Mouse (Mus musculus) MEL (cell line): ENCODE data around the gene Elovl1. TPM values are rescaled to one million over a fixed set of nuclear protein-coding genes. Genes with fewer than 3 reads are reported as not detected.

Experiments used
- DNase-seq: peaks from one replicate; pipeline ENCODE4 v3.0.0; 2011; ENCODE audit warnings: low read depth, low spot score
- H3K27ac ChIP-seq: 2 replicates; pipeline ENCODE4 v1.5.1; 2012; ENCODE audit warnings: low read depth, mild to moderate bottlenecking, control low read depth, low read length, moderate library complexity; ENCODE audit not compliant: control insufficient read depth
- H3K27me3 ChIP-seq, 2 experiments: fragments of 150-350 bp in 1 of 2; sonication (generic) in 1 of 2; 2 replicates each; pipeline ENCODE4 v1.6.1; 2012; ENCODE audit warnings: low read length in 2 of 2, mild to moderate bottlenecking in 2 of 2, improper control_type of control experiment in 1 of 2, moderate library complexity in 1 of 2; ENCODE audit not compliant: insufficient read depth in 2 of 2, control insufficient read depth in 1 of 2
- H3K36me3 ChIP-seq, 2 experiments: 2 replicates each; pipeline ENCODE4 v1.6.1; 2012 to 2014; ENCODE audit warnings: low read length in 2 of 2, improper control_type of control experiment in 1 of 2, inconsistent platforms in 1 of 2, mild to moderate bottlenecking in 1 of 2; ENCODE audit not compliant: insufficient read depth in 2 of 2, control insufficient read depth in 1 of 2
- H3K4me1 ChIP-seq, 2 experiments: fragments of 150-350 bp in 1 of 2; sonication (generic) in 1 of 2; 2 replicates each; pipeline ENCODE4 v1.6.1; 2012; ENCODE audit warnings: low read length in 2 of 2, improper control_type of control experiment in 1 of 2, mild to moderate bottlenecking in 1 of 2; ENCODE audit not compliant: insufficient read depth in 2 of 2, control insufficient read depth in 1 of 2
- H3K4me3 ChIP-seq, 2 experiments: fragments of 150-350 bp in 1 of 2; sonication (generic) in 1 of 2; 2 replicates each; pipeline ENCODE4 v1.5.1; 2012; ENCODE audit warnings: low read depth in 2 of 2, low read length in 2 of 2, mild to moderate bottlenecking in 2 of 2, moderate library complexity in 2 of 2, control low read depth in 1 of 2, improper control_type of control experiment in 1 of 2; ENCODE audit not compliant: control insufficient read depth in 1 of 2, insufficient read depth in 1 of 2
- H3K79me2 ChIP-seq: 2 replicates; pipeline ENCODE4 v1.6.1; 2012; ENCODE audit warnings: mild to moderate bottlenecking, low read length, moderate library complexity; ENCODE audit not compliant: control insufficient read depth, poor library complexity, insufficient read depth
- H3K9ac ChIP-seq: 2 replicates; pipeline ENCODE4 v1.6.1; 2012; ENCODE audit warnings: low read depth, mild to moderate bottlenecking, control low read depth, low read length, moderate library complexity; ENCODE audit not compliant: control insufficient read depth, poor library complexity, severe bottlenecking
- H3K9me3 ChIP-seq: fragments of 150-350 bp; sonication (generic); replicated peaks from 2 replicates; pipeline ENCODE4 v1.6.1; 2012; ENCODE audit warnings: mild to moderate bottlenecking, low read length, improper control_type of control experiment, moderate library complexity; ENCODE audit not compliant: insufficient read depth
- BHLHE40 ChIP-seq: IDR thresholded peaks from 2 replicates; pipeline ENCODE4 v1.6.1; 2012; ENCODE audit warnings: low read depth, mild to moderate bottlenecking, inconsistent platforms, low read length, improper control_type of control experiment, borderline replicate concordance
- CHD2 ChIP-seq: IDR thresholded peaks from 2 replicates; pipeline ENCODE4 v1.6.1; 2011; ENCODE audit warnings: low read length, improper control_type of control experiment
- CTCF ChIP-seq, 3 experiments: IDR thresholded peaks in 2 of 3; conservative IDR thresholded peaks in 1 of 3; 2 replicates each; pipeline ENCODE4 v1.5.1; 2011 to 2012; ENCODE audit warnings: low read length in 3 of 3, low read depth in 2 of 3, mild to moderate bottlenecking in 2 of 3, improper control_type of control experiment in 1 of 3, inconsistent platforms in 1 of 3, mixed read lengths in 1 of 3, moderate library complexity in 1 of 3; ENCODE audit not compliant: control insufficient read depth in 1 of 3, insufficient read depth in 1 of 3, poor library complexity in 1 of 3, severe bottlenecking in 1 of 3
- E2F4 ChIP-seq: IDR thresholded peaks from 2 replicates; pipeline ENCODE4 v1.6.1; 2011; ENCODE audit warnings: low read depth, low read length, improper control_type of control experiment, borderline replicate concordance
- ELF1 ChIP-seq: IDR thresholded peaks from 2 replicates; pipeline ENCODE4 v1.6.1; 2014; ENCODE audit warnings: low read depth, mild to moderate bottlenecking, inconsistent platforms, low read length, improper control_type of control experiment, moderate library complexity
- EP300 ChIP-seq, 2 experiments: IDR thresholded peaks; 2 replicates each; pipeline ENCODE4 v1.6.1; 2011; ENCODE audit warnings: improper control_type of control experiment in 2 of 2, low read length in 2 of 2, low read depth in 1 of 2, mild to moderate bottlenecking in 1 of 2
- ETS1 ChIP-seq: IDR thresholded peaks from 2 replicates; pipeline ENCODE4 v1.6.1; 2012; ENCODE audit warnings: low read depth, mild to moderate bottlenecking, inconsistent platforms, low read length, improper control_type of control experiment, moderate library complexity
- GABPA ChIP-seq: IDR thresholded peaks from 2 replicates; pipeline ENCODE4 v1.6.1; 2012; ENCODE audit warnings: low read depth, mild to moderate bottlenecking, inconsistent platforms, low read length, improper control_type of control experiment, moderate library complexity
- HCFC1 ChIP-seq: IDR thresholded peaks from 2 replicates; pipeline ENCODE4 v1.6.1; 2012; ENCODE audit warnings: low read depth, mild to moderate bottlenecking, inconsistent platforms, low read length, improper control_type of control experiment, moderate library complexity
- JUND ChIP-seq: IDR thresholded peaks from 2 replicates; pipeline ENCODE4 v1.6.1; 2011; ENCODE audit warnings: low read depth, mild to moderate bottlenecking, improper control_type of control experiment, low read length
- KAT2A ChIP-seq: conservative IDR thresholded peaks from 2 replicates; pipeline ENCODE4 v1.6.1; 2012; ENCODE audit warnings: low read depth, low read length, improper control_type of control experiment, inconsistent platforms
- MAZ ChIP-seq: IDR thresholded peaks from 2 replicates; pipeline ENCODE4 v1.6.1; 2012; ENCODE audit warnings: low read depth, mild to moderate bottlenecking, inconsistent platforms, low read length, improper control_type of control experiment
- MXI1 ChIP-seq: IDR thresholded peaks from 2 replicates; pipeline ENCODE4 v1.6.1; 2011; ENCODE audit warnings: mild to moderate bottlenecking, low read depth, low read length, improper control_type of control experiment
- MYB ChIP-seq: IDR thresholded peaks from 2 replicates; pipeline ENCODE4 v1.6.1; 2011; ENCODE audit warnings: mild to moderate bottlenecking, low read depth, low read length, improper control_type of control experiment
- MYC ChIP-seq: IDR thresholded peaks from 2 replicates; pipeline ENCODE4 v1.6.1; 2011; ENCODE audit warnings: low read depth, mild to moderate bottlenecking, low read length, improper control_type of control experiment, moderate library complexity
- NRF1 ChIP-seq: IDR thresholded peaks from 2 replicates; pipeline ENCODE4 v1.6.1; 2014; ENCODE audit warnings: low read depth, mild to moderate bottlenecking, inconsistent platforms, low read length, improper control_type of control experiment, moderate library complexity; ENCODE audit not compliant: poor library complexity, insufficient read depth, severe bottlenecking
- POLR2A ChIP-seq, 2 experiments: IDR thresholded peaks; 2 replicates each; pipeline ENCODE4 v1.6.1; 2011 to 2012; ENCODE audit warnings: low read length in 2 of 2, mild to moderate bottlenecking in 2 of 2, control low read depth in 1 of 2, improper control_type of control experiment in 1 of 2, low read depth in 1 of 2, moderate library complexity in 1 of 2; ENCODE audit not compliant: control insufficient read depth in 1 of 2, insufficient read depth in 1 of 2, poor library complexity in 1 of 2
- POLR2AphosphoS5 ChIP-seq: IDR thresholded peaks from 2 replicates; pipeline ENCODE4 v1.6.1; 2012; ENCODE audit warnings: low read depth, borderline replicate concordance, mild to moderate bottlenecking, inconsistent platforms, low read length, moderate library complexity, mixed read lengths
- RAD21 ChIP-seq: IDR thresholded peaks from 2 replicates; pipeline ENCODE4 v1.6.1; 2011; ENCODE audit warnings: mild to moderate bottlenecking, low read depth, low read length, improper control_type of control experiment
- SIN3A ChIP-seq: IDR thresholded peaks from 2 replicates; pipeline ENCODE4 v1.6.1; 2012; ENCODE audit warnings: low read length, improper control_type of control experiment, inconsistent platforms
- SMC3 ChIP-seq: IDR thresholded peaks from 2 replicates; pipeline ENCODE4 v1.6.1; 2011; ENCODE audit warnings: low read depth, low read length, improper control_type of control experiment
- TAL1 ChIP-seq: IDR thresholded peaks from 2 replicates; pipeline ENCODE4 v1.6.1; 2012; ENCODE audit warnings: mild to moderate bottlenecking, inconsistent platforms, low read length, moderate library complexity, mixed read lengths
- UBTF ChIP-seq: IDR thresholded peaks from 2 replicates; pipeline ENCODE4 v1.6.1; 2012; ENCODE audit warnings: low read depth, mild to moderate bottlenecking, inconsistent platforms, low read length, improper control_type of control experiment, moderate library complexity, borderline replicate concordance; ENCODE audit not compliant: insufficient read depth
- USF1 ChIP-seq: IDR thresholded peaks from 2 replicates; pipeline ENCODE4 v1.6.1; 2014; ENCODE audit warnings: low read depth, mild to moderate bottlenecking, inconsistent platforms, low read length, improper control_type of control experiment, moderate library complexity
- USF2 ChIP-seq, 2 experiments: IDR thresholded peaks; 2 replicates each; pipeline ENCODE4 v1.6.1; 2011 to 2012; ENCODE audit warnings: improper control_type of control experiment in 2 of 2, low read length in 2 of 2, borderline replicate concordance in 1 of 2, inconsistent platforms in 1 of 2, low read depth in 1 of 2, mild to moderate bottlenecking in 1 of 2; ENCODE audit not compliant: insufficient read depth in 1 of 2
- ZC3H11A ChIP-seq: IDR thresholded peaks from 2 replicates; pipeline ENCODE4 v1.6.1; 2012; ENCODE audit warnings: low read depth, mild to moderate bottlenecking, inconsistent platforms, low read length, improper control_type of control experiment
- ZMIZ1 ChIP-seq: IDR thresholded peaks from 2 replicates; pipeline ENCODE4 v1.6.1; 2012; ENCODE audit warnings: low read depth, mild to moderate bottlenecking, inconsistent platforms, low read length, improper control_type of control experiment, moderate library complexity
- ZNF384 ChIP-seq: IDR thresholded peaks from 2 replicates; pipeline ENCODE4 v1.6.1; 2012; ENCODE audit warnings: low read depth, mild to moderate bottlenecking, inconsistent platforms, low read length, improper control_type of control experiment
- polyA plus RNA-seq, 2 experiments: library from polyadenylated mRNA; stranded (reverse) in 1 of 2; unstranded in 1 of 2; fragments of >175 nt in 1 of 2; fragments of >200 nt in 1 of 2; gene quantifications; 2 replicates each; pipeline versions ENCODE4 v1.2.1 to v1.2.4; 2012; ENCODE audit warnings: low replicate concordance in 2 of 2, low read depth in 1 of 2; ENCODE audit not compliant: insufficient read length in 2 of 2, insufficient read depth in 1 of 2, missing spikeins in 1 of 2
- total RNA-seq: library from RNA; depleted of rRNA; stranded (reverse); fragments of 300-350 nt; gene quantifications from 2 replicates; pipeline ENCODE4 v1.2.3, GENCODE M21; 2012

The Elovl1 gene
- total and polyA plus RNA-seq, 3 experiments: 134 to 391 (median 246) TPM

DNA sequence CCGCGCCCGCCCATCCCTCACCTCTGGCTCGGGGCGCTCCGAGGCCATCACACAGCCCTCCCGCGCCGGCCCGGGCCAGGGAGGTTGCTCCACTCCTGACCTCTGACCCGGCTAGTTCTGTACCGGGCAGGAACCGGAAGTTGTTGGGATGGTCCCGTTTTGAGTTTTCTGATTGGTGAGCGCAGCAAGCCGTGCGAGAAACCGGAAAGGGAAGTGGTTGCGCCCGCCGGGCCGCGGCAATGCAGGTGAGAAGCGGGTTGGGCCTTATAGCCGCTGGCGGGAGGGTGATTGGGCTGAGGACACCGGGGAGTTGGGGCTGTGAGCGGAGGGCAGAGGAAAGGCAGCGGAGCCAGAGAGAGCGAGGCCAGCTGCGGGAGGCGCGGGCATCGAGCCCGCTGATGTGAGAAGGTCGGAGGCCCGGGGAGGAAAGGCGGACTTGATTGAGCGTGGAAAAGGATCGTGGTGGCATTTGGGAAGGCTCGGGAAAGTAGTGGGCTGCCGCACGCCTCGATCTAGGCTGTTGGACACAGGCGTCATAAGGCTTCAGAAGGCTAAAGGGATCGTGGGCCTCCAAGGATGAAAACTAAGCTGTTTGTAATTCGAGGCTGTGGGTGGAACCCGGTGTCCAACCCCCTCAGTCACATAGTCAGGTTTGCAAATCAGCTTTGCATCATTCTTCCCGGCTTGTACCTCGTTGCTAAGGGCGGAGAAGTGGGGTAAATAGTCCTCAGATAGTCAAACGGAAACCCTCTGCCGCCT is 18.6 kb upstream of the Elovl1 start, which contains the start of the genes Szt2 and Med8 (continued):
- TF ChIP-seq NRF1 (no peak), MYB (no peak), ZNF384 (no peak), JUND (no peak)

DNA sequence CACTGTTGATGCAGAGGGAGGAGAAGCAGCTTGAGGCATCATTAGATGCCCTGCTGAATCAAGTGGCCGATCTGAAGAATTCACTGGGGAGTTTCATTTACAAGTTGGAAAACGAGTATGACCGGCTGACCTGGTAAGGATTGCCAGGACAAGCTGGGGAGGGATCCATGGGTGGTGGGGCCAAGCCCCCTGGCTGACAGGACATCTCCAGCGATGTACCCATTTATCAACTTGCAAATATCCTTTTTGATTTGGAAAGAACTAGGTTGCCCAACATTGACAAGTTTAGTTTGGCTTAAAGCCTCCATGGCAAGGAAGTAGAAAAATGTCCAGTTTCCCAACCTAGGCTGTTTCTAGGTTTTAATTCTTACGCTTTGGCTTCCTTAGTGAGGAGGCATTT is 17.0 kb upstream of the Elovl1 start:
- DNase-seq: no peak
- no peak overlapping the region for H3K4me3 ChIP-seq

DNA sequence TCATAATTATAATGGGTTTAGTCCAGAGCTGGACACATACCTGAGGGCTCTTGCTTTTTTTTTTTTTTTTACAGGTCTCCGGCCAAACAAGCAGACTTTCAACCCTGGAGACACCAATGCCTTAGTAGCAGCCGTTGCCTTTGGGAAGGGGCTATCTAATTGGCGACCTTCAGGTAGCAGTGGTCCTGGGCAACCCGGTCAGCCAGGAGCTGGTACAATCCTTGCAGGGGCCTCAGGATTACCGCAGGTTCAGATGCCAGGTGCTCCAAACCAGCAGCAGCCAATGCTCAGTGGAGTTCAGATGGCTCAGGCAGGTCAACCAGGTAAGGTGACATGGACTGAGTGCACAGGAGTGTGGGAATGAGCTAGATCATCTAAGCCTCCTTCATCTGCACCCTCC is 14.3 kb upstream of the Elovl1 start:
- Histone ChIP-seq H3K36me3 (peaks cover 8 to 9% of the 10 kb centered on the region in 2 experiments), H3K27ac (no peak overlapping the region)
- TF ChIP-seq GABPA: no peak
- no peak for TF ChIP-seq POLR2A (IDR thresholded peaks at IDR 0.05; ENCODE audit: control insufficient read depth in 1 of 2, insufficient read depth in 1 of 2, low read depth in 1 of 2, low read length in 2 of 2, poor library complexity in 1 of 2)
- no peak for TF ChIP-seq MXI1
- no peak for TF ChIP-seq CTCF (IDR thresholded peaks at IDR 0.05 in 2 of 3, conservative IDR thresholded peaks at IDR 0.05 in 1 of 3; ENCODE audit: control insufficient read depth in 1 of 3, insufficient read depth in 1 of 3, low read depth in 2 of 3, low read length in 3 of 3, poor library complexity in 1 of 3, severe bottlenecking in 1 of 3)
- TF ChIP-seq POLR2AphosphoS5: no peak
- TF ChIP-seq CHD2: no peak
- no peak for TF ChIP-seq MYC
- no peak for TF ChIP-seq MAZ
- no peak for TF ChIP-seq USF2 (IDR thresholded peaks at IDR 0.05; ENCODE audit: borderline replicate concordance in 1 of 2, insufficient read depth in 1 of 2, low read depth in 1 of 2, low read length in 2 of 2)
- TF ChIP-seq TAL1: no peak
- TF ChIP-seq HCFC1: no peak
- TF ChIP-seq BHLHE40: no peak

More for the DNA sequence above, 17.0 kb upstream of the Elovl1 start:
- H3K27me3 ChIP-seq: no peaks in the 10 kb centered on the region
- H3K36me3 ChIP-seq: peaks cover 8 to 13% of the 10 kb centered on the region in 2 experiments
- TF ChIP-seq HCFC1 (no peak), SIN3A (no peak), MAZ (no peak), BHLHE40 (no peak), MXI1 (no peak), GABPA (no peak), UBTF (no peak), ZC3H11A (no peak), ETS1 (no peak), ZMIZ1 (no peak), KAT2A (no peak), E2F4 (no peak), POLR2A (IDR thresholded peaks at IDR 0.05; ENCODE audit: control insufficient read depth in 1 of 2, insufficient read depth in 1 of 2, low read depth in 1 of 2, low read length in 2 of 2, poor library complexity in 1 of 2) (no peak; a peak in 1 of 4 replicates), CTCF (IDR thresholded peaks at IDR 0.05 in 2 of 3, conservative IDR thresholded peaks at IDR 0.05 in 1 of 3; ENCODE audit: control insufficient read depth in 1 of 3, insufficient read depth in 1 of 3, low read depth in 2 of 3, low read length in 3 of 3, poor library complexity in 1 of 3, severe bottlenecking in 1 of 3) (no peak), ELF1 (no peak), SMC3 (no peak), RAD21 (no peak), USF1 (no peak), MYC (no peak), EP300 (IDR thresholded peaks at IDR 0.05; ENCODE audit: low read depth in 1 of 2, low read length in 2 of 2) (no peak)
- H3K9ac ChIP-seq: no peak overlapping the region
- H3K4me1 ChIP-seq: peaks cover 4 to 17% of the 10 kb centered on the region in 2 experiments; a peak in 3 of 4 replicates
- H3K9me3 ChIP-seq: no peaks in the 10 kb centered on the region
- no peak overlapping the region for H3K27ac ChIP-seq
- H3K79me2 ChIP-seq: peaks cover 18% of the 10 kb centered on the region

More for the DNA sequence above, 14.3 kb upstream of the Elovl1 start:
- H3K79me2 ChIP-seq: peaks cover 16% of the 10 kb centered on the region
- H3K4me3 ChIP-seq: no peak overlapping the region
- H3K27me3 ChIP-seq: no peaks in the 10 kb centered on the region
- DNase-seq: no peak
- peaks cover 2 to 9% of the 10 kb centered on the region in 2 experiments; a peak in 3 of 4 replicates for H3K4me1 ChIP-seq
- H3K9ac ChIP-seq: no peak overlapping the region
- no peaks in the 10 kb centered on the region for H3K9me3 ChIP-seq
